Mouse (Mus musculus): ENCODE results near the gene Foxd2.

The Foxd2 gene

DNA sequence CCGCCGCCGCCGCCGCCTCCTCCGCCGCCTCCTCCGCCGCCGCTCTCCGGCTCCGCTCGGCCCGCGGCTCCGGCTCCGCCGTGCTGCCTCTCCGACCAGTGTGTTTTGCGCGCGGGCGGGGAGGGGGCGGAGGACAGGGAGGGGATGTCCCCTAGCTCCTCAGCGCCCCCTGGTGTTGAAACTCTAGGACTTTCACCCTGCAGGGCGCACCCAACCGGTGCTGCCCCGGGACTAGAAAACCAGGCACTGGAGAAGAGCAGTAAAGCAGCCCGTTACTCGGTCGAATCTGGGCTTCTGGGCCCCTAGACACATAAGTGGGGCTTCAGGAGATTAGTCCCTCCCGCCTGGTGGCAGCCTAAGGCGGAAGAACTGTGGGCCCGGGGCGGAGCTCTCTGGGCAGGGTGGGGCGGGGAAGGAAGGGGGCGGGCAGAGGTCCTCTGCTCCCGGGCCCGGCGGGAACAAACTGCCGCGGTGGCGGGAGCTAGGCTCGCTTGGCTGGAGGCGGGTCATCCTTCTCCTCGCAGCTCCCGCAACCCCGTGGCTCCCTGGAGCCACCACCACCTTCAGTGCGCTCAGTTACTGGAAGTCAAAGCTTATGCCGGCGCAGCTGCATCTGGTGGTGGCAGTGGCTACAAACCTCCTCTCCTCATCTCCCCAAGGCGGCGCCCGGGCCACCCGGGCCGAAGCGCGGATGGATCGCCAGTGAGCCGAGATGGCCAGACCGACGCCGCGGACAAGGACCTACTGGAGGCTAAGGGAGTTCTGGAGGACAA lies at the start of gene Foxd2:
Foxd2 (minus strand) TSS at position 45 of the 773 bp plus-strand sequence.
- DNase-seq (ENCODE audit: low spot score): peak; percentile 80

- no peak for DNase-seq (ENCODE audit: low spot score)
Observed at GRCm38 (mm10) chr4:114958231-114958630, 49.6 kb upstream of the Foxd2 start.

DNA sequence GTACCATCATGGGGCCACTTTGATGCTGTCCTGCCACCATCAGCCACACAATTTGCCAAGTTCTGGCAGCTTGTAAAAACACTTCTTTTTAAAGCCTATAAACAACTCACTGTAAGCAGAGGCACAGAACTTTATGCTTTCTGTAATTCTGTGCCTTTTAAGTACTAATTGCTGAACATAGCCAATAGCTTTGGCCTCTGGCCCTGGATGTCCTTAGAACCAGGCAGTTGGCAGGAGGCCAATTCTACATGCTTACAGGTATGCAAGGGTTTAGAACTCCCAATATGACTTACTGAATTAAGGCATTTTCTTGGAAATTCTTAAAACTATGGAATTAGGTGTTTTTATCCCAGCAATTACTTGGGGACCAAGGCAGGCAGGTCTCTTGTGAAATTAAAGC lies 48.7 kb upstream of the Foxd2 start:
- no peak for DNase-seq (ENCODE audit: low spot score)

- DNase-seq (ENCODE audit: low spot score): no peak
Observed at GRCm38 (mm10) chr4:114953172-114953571, 44.5 kb upstream of the Foxd2 start.

GRCm38 (mm10) chr4:114947852-114948481 lies 39.3 kb upstream of the Foxd2 start:
- no peak for DNase-seq (ENCODE audit: low spot score)

GRCm38 (mm10) chr4:114947395-114947794 lies 38.7 kb upstream of the Foxd2 start:
- peak; percentile 28 for DNase-seq (ENCODE audit: low spot score)

- DNase-seq (ENCODE audit: low spot score): no peak
Observed at GRCm38 (mm10) chr4:114946416-114946815, 37.7 kb upstream of the Foxd2 start.

- no peak for DNase-seq (ENCODE audit: low spot score)
Observed at GRCm38 (mm10) chr4:114945021-114945420, 36.3 kb upstream of the Foxd2 start.

GRCm38 (mm10) chr4:114942583-114942982 lies 33.9 kb upstream of the Foxd2 start:
- DNase-seq (ENCODE audit: low spot score): no peak

GRCm38 (mm10) chr4:114942112-114942511 lies 33.4 kb upstream of the Foxd2 start:
- no peak for DNase-seq (ENCODE audit: low spot score)

- DNase-seq (ENCODE audit: low spot score): no peak
Observed at GRCm38 (mm10) chr4:114941311-114941710, 32.6 kb upstream of the Foxd2 start.

DNA sequence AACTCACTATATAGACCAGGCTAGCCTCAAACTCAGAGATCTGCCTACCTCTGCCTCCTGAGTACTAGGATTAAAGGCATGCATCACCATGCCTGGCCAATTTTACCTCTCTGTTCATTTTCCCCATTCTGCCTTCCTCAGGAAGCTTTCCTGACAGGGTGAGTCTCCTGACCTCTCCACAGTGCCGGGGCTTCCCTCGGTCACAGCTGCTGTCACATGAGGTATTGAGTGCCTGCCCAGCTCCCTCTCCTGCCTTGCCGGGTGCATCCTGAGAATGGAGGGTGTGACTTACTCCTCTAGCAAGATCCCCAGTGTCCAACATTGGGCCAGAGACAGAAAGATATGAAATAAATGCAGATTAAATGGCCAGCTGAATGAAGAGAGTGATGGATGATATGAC lies 29.6 kb upstream of the Foxd2 start:
- DNase-seq (ENCODE audit: low spot score): no peak

DNA sequence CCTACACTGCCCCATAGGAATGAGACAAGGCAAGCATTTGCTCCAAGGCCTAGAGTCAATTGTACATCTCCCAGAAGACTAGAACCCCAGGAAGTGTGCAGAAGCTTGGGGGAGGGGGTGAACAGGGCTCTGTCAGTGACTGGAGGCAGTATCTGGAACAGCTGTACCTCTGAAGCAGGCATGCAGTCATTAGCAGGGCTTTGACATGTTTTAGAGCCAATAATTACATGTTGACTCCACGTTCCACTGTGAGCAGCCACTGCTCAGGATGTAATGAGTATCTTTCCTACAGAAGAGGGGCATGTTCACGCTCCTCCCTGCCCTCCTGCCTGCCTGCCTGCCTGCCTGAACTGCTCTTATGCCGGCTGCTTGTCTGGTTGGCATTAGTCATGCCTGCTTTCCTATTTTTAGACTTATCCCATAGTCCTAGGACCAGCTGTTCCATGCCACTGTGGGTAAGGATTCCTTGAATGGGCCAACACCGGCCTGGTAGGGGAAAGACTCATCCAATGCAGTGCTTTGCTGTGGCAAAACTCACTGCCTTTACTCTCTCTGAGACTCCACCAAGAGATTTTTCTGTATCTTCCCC lies 28.9 kb upstream of the Foxd2 start:
- no peak for DNase-seq (ENCODE audit: low spot score)

DNA sequence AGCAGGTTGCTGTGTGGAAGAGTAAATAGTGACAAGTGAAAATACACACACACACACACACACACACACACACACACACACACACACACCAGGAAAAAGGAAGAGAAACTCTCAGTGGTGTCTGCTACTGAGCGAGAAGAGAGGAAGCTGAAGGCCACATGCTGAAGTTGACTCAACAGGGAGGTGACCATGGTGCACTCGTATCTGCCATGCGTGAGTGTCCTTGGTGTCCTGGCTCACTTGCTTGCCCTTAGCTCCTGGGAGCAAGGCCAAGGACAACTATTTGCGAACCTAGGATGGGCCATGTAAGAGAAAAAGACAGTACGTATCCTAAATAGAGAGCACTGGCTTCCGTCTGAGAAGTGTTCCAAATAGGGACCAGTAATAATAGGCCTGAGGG lies 25.5 kb upstream of the Foxd2 start:
- no peak for DNase-seq (ENCODE audit: low spot score)

DNA sequence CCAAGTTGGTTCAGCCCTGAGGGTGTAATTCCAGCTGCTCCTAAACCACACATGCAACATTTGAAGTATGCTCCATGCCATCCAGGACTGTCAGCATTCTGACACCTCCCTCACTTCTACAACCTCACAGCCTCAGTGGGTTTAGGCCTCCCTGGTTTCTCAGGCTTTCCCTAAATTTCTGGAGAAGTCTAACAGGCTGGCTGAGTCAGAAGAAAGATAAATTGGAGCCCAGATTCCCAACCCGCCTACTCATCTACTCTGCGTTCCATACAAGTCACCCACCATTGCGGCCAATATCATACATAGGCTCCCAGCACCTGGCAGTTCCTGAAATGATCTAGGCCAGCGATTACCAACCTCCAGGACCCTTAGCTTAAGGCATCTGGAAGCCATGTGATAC lies 24.1 kb upstream of the Foxd2 start:
- DNase-seq (ENCODE audit: low spot score): no peak

- DNase-seq (ENCODE audit: low spot score): no peak
Observed at GRCm38 (mm10) chr4:114929155-114929554, 20.5 kb upstream of the Foxd2 start.

- no peak for DNase-seq (ENCODE audit: low spot score)
Observed at GRCm38 (mm10) chr4:114925917-114926312, 17.2 kb upstream of the Foxd2 start, which contains the start of gene Foxe3. TSS of gene Foxe3 (minus strand) at chr4:114926013.

DNA sequence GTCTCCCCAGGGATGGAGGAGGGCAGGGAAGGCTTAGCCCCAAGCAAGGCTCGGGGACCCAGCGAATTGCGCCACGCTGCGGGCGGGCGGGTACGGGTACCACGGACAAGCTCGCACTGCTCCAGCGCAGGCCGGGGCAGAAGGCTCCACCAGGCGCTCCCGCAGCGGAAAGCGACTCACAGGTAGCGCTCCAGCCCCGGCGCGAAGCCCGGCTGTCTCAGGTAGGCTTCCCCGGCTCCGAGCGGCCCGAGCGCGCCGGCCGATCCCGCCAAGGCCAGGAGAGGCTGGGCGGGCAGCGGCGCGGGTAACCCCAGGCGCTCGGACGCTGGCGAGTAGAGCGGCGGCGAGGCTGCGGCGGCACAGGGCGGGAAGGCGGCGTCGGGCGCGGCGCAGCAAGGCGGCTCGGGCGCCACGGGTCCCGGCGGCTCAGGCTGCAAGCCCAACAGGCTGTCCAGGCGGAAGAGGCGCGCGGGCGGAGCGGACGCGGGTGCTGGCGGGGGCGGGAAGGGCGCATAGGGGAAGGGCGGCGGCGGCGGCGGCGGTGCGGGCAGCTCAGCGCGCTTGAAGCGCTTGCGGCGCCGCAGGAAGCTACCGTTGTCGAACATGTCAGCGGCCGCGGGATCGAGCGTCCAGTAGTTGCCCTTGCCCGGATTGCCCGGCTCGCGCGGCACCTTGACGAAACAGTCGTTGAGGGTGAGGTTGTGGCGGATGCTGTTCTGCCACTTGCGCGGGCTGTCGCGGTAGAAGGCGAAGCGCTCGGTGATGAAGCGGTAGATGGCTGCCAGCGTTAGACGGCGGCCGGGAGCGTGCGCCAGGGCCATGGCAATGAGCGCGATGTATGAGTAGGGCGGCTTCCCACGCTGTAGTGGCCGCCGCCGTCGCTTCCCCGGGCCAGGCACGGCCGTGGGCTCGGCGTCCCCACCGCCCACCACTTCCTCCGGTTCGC lies 16.6 kb upstream of the Foxd2 start:
- no peak for DNase-seq (ENCODE audit: low spot score)

DNA sequence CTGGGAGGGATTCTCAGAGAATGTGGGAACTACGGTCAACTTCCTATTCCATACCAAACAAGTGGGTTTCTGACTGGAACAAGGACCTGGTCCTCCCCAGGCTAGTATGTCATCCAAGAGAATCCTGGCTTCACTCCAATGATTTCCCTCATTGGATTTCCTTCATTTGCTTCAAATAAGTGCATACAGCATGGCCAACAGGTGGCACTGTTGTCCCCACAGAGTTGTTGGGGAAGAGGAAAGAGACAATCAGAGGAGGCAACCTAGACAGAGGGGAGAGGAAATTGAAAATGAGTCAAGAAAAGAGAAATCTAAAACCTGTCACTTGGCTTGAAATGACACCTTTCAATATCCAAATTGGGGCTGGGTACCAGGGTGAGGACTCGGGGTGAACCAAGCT lies 8.4 kb upstream of the Foxd2 start:
- no peak for DNase-seq (ENCODE audit: low spot score)

DNA sequence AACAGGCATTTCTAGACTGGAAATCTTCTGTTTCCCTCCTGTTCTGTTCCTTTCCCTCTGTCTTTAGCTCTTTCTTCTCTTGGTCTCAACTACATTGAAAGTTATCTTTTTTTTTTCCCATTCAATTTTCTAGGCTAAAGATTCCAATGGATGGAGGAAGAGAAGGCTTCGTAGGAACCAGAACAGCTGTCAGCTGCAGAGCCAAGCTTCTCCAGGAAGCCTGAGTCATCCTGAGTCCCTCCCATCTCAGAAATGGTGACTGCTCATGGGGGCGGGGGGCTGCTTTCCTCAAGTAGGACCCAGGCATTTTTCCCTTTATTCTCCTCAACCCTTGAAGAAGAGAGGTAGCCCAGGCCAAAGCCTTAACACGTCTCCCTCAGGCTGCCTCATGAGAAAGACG lies 7.4 kb upstream of the Foxd2 start:
- DNase-seq (ENCODE audit: low spot score): no peak

DNA sequence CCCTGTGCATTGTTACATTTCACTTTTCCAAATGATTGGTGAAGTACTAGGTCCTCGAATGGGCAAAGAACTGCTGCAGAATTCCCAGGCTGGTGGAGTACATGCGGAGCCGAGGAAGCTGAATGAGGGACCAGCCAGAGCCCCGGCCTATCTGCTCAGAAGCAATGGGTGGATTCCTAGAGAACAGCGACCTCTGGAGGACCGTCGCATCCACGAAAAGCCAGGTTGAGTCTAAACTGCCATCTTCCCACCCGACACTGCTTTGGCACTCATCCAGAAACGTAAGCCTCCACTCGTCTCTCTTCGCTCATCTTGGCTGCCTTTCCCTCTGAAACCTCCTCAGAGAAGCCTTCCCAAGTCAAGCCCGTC lies 4.9 kb upstream of the Foxd2 start:
- no peak for DNase-seq (ENCODE audit: low spot score)
